Mouse (Mus musculus) stomach, embryonic 15.5 days (tissue): ENCODE data around the gene Zfp551. TPM values are rescaled to one million over a fixed set of nuclear protein-coding genes. Genes with fewer than 3 reads are reported as not detected.

ENCODE experiments used
- ATAC-seq: fragments of 200-750 bp; cut with Nextera tagmentation; 2 replicates; pipeline ENCODE4 v1.8.0; 2017; ENCODE audit warnings: low read depth, moderate number of reproducible peaks, moderate TSS enrichment; ENCODE audit not compliant: insufficient read depth, low FRiP score
- H3K27ac ChIP-seq: fragments of 300-500 bp; sonication (generic); 2 replicates; pipeline ENCODE4 v1.5.1; 2015; ENCODE audit warnings: mild to moderate bottlenecking, inconsistent platforms
- H3K27me3 ChIP-seq: fragments of 300-500 bp; sonication (generic); replicated peaks from 2 replicates; pipeline ENCODE4 v1.6.1; 2015; ENCODE audit warnings: inconsistent platforms
- H3K36me3 ChIP-seq: fragments of 300-500 bp; sonication (generic); 2 replicates; pipeline ENCODE4 v1.6.1; 2015; ENCODE audit warnings: inconsistent platforms
- H3K4me1 ChIP-seq: fragments of 300-500 bp; sonication (generic); 2 replicates; pipeline ENCODE4 v1.6.1; 2015; ENCODE audit warnings: inconsistent platforms
- H3K4me2 ChIP-seq: fragments of 300-500 bp; sonication (generic); 2 replicates; pipeline ENCODE4 v1.6.1; 2015; ENCODE audit warnings: mild to moderate bottlenecking, inconsistent platforms
- H3K4me3 ChIP-seq: fragments of 300-500 bp; sonication (generic); replicated peaks from 2 replicates; pipeline ENCODE4 v1.5.1; 2015; ENCODE audit warnings: inconsistent platforms
- H3K9ac ChIP-seq: fragments of 300-500 bp; sonication (generic); 2 replicates; pipeline ENCODE4 v1.6.1; 2015; ENCODE audit warnings: inconsistent platforms
- H3K9me3 ChIP-seq: fragments of 300-500 bp; sonication (generic); 2 replicates; pipeline ENCODE4 v1.6.1; 2016; ENCODE audit warnings: inconsistent platforms
- WGBS: fragments of 180-500 bp; shearing (Covaris S2); methylation state at CpG from one replicate; pipeline ENCODE4 v1.1.7; 2015; 5-methylcytosine and 5-hydroxymethylcytosine counted together
- polyA plus RNA-seq: library from polyadenylated mRNA; unstranded; fragments of >200 nt; fragmentation: Nextera tagmentation; extraction: Ambion mirVana; gene quantifications from 2 replicates; pipeline ENCODE4 v1.2.1, GENCODE M21; 2015

Zfp551 gene
- polyA plus RNA-seq: 3.8 and 4.0 TPM in 2 replicates

DNA sequence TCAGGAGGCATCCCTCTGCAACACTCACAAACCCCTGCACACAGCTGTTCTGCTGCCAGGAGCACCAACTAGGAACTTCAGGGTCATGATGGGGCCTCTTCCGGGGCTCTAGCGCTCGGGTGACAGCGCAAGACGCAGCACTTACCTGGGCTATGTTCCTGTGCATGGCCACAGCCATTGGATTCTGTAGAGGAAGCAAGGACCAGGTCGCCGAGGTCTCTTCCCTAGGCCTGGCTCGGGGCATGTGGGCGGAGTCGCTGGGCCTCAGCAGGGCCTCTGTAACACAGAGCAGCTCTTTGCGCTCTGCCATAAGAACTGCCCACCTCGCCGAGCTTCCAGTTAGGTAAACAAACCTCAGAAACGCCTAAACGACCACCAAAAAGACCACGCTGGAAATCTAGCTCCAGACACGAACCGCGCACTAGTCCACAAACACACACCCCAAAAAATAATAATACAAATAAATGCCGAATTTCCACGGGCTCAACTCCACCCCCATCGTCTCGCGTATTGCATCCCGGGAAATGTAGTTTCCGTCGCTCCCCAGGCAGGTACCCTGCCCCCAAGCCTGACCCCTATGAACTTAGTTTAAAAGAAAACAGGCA lies at the start of gene Zfp551:
Gene Zfp551 (minus strand): TSS at position 507 of the 605 bp plus-strand sequence.
- WGBS: under 1% methylated on average over 27 of the region's 27 CpGs
- peak; percentile 92 for ATAC-seq
- Histone ChIP-seq H3K27ac (no peak within 1 kb of the TSS), H3K9me3 (no peaks in the 10 kb centered on the region), H3K4me1 (0 out of 2 replicates have a peak, but pooled peaks cover 4% of the 10 kb centered on the region), H3K27me3 (no peaks in the 10 kb centered on the region), H3K36me3 (no peaks in the 10 kb centered on the region), H3K9ac (peak within 1 kb of the TSS; percentile 58), H3K4me2 (peak within 1 kb of the TSS; percentile 62), H3K4me3 (peak within 1 kb of the TSS; percentile 64)

DNA sequence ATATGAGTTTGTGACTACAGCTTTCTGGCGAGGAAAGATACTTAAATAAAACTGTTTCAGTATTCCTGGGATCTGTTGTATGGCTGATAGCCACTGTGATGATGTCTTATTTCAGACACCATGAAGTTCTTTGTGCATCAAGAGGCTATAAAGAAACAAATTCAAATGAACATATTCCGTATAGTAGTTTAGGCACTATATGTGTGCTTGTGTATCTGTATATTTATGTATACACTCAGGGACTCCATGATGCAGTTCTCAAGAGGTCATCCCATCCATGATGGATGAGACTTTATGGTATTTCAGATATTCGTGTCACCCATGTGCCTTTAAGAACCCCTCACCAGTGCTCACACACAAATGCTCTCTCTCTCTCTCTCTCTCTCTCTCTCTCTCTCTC lies 304 bp upstream of the Zfp551 start:
- Histone ChIP-seq H3K27ac (no peak overlapping the region), H3K4me2 (peak overlapping the region; percentile 62), H3K36me3 (no peaks in the 10 kb centered on the region), H3K27me3 (no peaks in the 10 kb centered on the region), H3K4me3 (peak overlapping the region; percentile 64), H3K9ac (no peak overlapping the region), H3K9me3 (no peaks in the 10 kb centered on the region), H3K4me1 (0 out of 2 replicates have a peak, but pooled peaks cover 4% of the 10 kb centered on the region)
- WGBS: 57% methylated on average over 3 of the region's 3 CpGs
- no peak for ATAC-seq

DNA sequence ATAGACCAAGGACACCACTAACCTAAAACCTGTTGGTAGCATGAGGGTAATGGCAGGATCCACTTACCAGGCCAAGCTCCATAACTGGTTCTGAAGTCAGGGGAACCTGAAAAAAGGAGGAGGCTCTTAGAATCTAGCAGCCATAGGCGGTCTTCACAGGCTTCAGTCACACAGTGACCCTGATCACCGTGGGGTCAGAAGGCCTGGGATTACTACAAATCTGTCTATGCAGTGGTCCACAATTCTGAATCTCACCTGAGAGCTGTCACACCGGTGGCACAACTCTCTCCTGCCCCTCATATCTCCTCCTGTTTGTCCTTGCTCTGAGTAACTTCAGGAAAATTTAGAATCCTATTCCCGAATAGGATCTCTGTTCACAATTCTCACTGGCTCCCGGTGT lies 810 bp downstream of the Zfp551 start:
- WGBS: 42% methylated on average over 5 of the region's 5 CpGs
- H3K27me3 ChIP-seq: no peaks in the 10 kb centered on the region
- ATAC-seq: no peak
- peak overlapping the region; percentile 64 for H3K4me3 ChIP-seq
- no peaks in the 10 kb centered on the region for H3K9me3 ChIP-seq
- no peak overlapping the region for H3K27ac ChIP-seq
- H3K4me1 ChIP-seq: 0 out of 2 replicates have a peak, but pooled peaks cover 4% of the 10 kb centered on the region
- H3K9ac ChIP-seq: peak overlapping the region; percentile 58
- H3K36me3 ChIP-seq: peaks cover 3% of the 10 kb centered on the region; the same call in 1 of the 2 replicates
- peak overlapping the region; percentile 62 for H3K4me2 ChIP-seq

DNA sequence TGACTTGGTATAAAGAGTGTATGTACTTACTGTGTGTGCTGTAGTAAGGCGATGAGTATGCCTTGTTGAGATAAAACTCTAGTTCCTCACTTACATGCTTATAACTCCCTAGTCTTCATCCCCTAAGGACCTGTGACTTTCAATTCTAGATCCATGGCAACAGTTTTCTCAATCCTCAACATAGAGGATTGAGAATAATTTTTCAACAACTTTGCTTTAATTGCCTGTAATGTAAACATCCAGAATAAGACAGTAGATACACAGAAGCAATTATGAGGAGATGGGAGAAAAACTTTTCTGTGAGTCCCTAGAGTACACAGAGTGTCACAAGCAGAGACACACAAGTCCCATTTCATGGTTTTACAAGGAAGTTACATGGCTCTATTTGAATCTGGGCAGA lies 53.4 kb downstream of the Zfp551 start, which contains the start of gene Vmn1r84:
Gene Vmn1r84 (minus strand): TSS at position 101 of the 400 bp plus-strand sequence.
- H3K4me1 ChIP-seq: no peaks in the 10 kb centered on the region
- H3K4me3 ChIP-seq: no peak within 1 kb of the TSS
- H3K9ac ChIP-seq: no peak within 1 kb of the TSS
- H3K9me3 ChIP-seq: no peaks in the 10 kb centered on the region
- WGBS: 58% methylated on average over 1 of the region's 1 CpGs
- no peaks in the 10 kb centered on the region for H3K36me3 ChIP-seq
- H3K4me2 ChIP-seq: no peak within 1 kb of the TSS
- no peak for ATAC-seq
- no peak within 1 kb of the TSS for H3K27ac ChIP-seq
- no peaks in the 10 kb centered on the region for H3K27me3 ChIP-seq

Other genes starting within 250 kb of the Zfp551 start
- not detected in 2 replicates for gene Vmn1r80, start 233.5 kb downstream of the Zfp551 start, polyA plus RNA-seq
- gene Vmn1r81, start 154.5 kb downstream of the Zfp551 start, polyA plus RNA-seq: not detected in 2 replicates
- gene Vmn1r82, start 122.3 kb downstream of the Zfp551 start, polyA plus RNA-seq: not detected in 2 replicates
- gene Vmn1r83, start 93.3 kb downstream of the Zfp551 start, polyA plus RNA-seq: 0.08 TPM in 1 of 2 replicates, not detected in the other
- not detected in 2 replicates for gene Vmn1r84, start 53.5 kb downstream of the Zfp551 start, polyA plus RNA-seq
- gene Zfp606, start 55.5 kb upstream of the Zfp551 start, polyA plus RNA-seq: 17.5 and 17.7 TPM in 2 replicates
- gene 2900092C05Rik, start 89.8 kb upstream of the Zfp551 start, polyA plus RNA-seq: not detected in 2 replicates
- gene Vmn2r53, start 186.0 kb upstream of the Zfp551 start, polyA plus RNA-seq: under 0.01 and 0.01 TPM in 2 replicates
- not detected in 2 replicates for gene Vmn2r54, start 217.6 kb upstream of the Zfp551 start, polyA plus RNA-seq